Mouse (Mus musculus): ENCODE results near the gene Rabgap1.

GRCm38 (mm10) chr2:37556366-37556765 is 113.3 kb downstream of the Rabgap1 start:
- no peak for TF ChIP-seq POLR2A (IDR thresholded peaks at IDR 0.05; ENCODE audit: insufficient read depth, low read depth, low read length)
- TF ChIP-seq CTCF (IDR thresholded peaks at IDR 0.05), result no peak
